Mouse (Mus musculus) B cell, adult (primary cell): ENCODE data around the gene Serpinb6e. TPM values are rescaled to one million over a fixed set of nuclear protein-coding genes. Genes with fewer than 3 reads are reported as not detected.

Experiments
- total RNA-seq: library from RNA; stranded (reverse); gene quantifications from 4 replicates; pipeline ENCODE4 v1.2.4, GENCODE M21; 2023; ENCODE audit not compliant: inconsistent age

Serpinb6e gene
- not detected in 4 replicates for total RNA-seq

DNA sequence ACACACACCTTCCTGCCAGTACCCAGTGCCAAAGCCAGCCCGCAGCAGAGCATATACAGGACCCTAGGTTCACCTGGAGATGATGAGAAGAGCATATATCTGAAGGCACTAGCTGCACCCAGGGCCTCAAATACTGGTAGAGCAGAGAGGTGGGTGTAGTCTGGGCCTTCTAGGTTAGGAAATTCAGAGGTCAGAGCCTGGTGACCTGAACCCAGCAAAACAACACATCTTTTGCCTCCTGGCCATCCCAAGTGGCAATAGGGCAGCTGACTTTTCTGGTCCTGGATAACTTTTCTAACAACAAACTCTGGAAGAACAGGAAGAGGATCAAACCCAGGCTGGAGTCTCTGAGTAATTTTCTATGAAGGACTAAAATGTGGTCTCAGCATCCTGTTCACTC lies at the start of gene Serpinb6e:
Gene Serpinb6e (minus strand): TSS at position 101 of the 400 bp plus-strand sequence.

Other genes with a start within 250 kb of the Serpinb6e start
- gene Serpinb6d, start 182.0 kb downstream of the Serpinb6e start, total RNA-seq, result not detected in 4 replicates
- 0.42 TPM in 1 of 4 replicates, not detected in the others for gene Serpinb6c, start 62.3 kb upstream of the Serpinb6e start, total RNA-seq
- 2.0 to 4.8 TPM (median 2.6 TPM) in 4 replicates for gene Nqo2, start 121.3 kb upstream of the Serpinb6e start, total RNA-seq
- gene Ripk1, start 159.0 kb upstream of the Serpinb6e start, total RNA-seq, result 38.8 to 47.3 TPM (median 46.5 TPM) in 4 replicates
- 11.6 to 13.7 TPM (median 12.6 TPM) in 4 replicates for gene Serpinb6a, start 159.4 kb upstream of the Serpinb6e start, total RNA-seq
- gene Bphl, start 194.2 kb upstream of the Serpinb6e start, total RNA-seq, result 10.5 to 16.8 TPM (median 11.8 TPM) in 4 replicates
- 12.5 to 14.3 TPM (median 12.7 TPM) in 4 replicates for gene Tubb2a, start 234.6 kb upstream of the Serpinb6e start, total RNA-seq